In the genomic region with DNA sequence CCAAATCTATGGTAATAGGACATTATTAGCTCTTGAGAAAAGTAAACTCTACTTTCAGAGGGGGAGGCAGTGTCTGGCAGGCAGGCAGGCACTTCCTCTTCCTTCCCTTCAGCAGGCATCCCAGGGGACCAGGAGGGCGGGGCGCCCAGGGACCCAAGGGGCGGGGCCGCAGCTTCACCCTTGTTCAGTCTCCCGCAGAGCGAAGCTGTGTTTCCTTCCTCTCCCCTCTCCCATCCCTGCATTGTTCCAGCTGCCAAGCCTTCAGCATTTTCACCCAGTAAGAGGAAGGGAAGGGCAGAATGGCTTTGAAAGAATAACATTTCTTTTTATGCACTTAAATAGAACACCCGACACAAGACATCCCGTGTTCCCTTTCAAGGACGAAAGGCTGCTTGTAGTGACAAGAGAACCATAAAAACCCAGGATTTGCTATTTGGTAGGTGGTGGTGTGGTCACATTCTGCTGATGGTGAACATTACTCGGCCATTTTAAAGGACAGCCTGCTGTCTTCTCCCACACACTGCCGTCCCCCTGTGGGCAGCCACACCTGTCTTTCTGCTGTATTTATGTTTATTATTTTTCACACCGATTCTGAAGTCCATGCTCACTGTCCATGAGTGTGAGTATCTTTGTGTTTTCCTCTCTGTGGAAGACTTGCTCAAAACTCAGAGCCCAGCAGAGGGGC, we compare ENCODE assay signal across 8 mouse cellular contexts.
A peak's percentile ranks its signal among the peaks of the same experiment; 100 is the strongest.
DNase-seq lines count a peak whose midpoint lies in the region; ATAC-seq lines count a peak whose summit lies in the region.

No protein-coding gene starts in this region.

- intact Hi-C loops in left cerebral cortex, postnatal 10 days (cut with DNase I) = loop anchor here (10.0 kb wide), 1 partner anchor 183 kb away; no protein-coding TSS in a partner anchor

- peak; percentile 84 for DNase-seq in R1 (ENCODE audit: low read depth, low spot score)
- DNase-seq in cerebellum, postnatal 4 days (ENCODE audit: low spot score in 2 of 2) = peak; percentile 32 to 52
- peak; percentile 83 for DNase-seq in gastrocnemius, postnatal 10 days
- DNase-seq in induced T-regulatory cell, adult 2 months (ENCODE audit: low read depth) = peak; percentile 52
- peak; percentile 31 to 90 for DNase-seq in left cerebral cortex, postnatal 10 days (ENCODE audit: extremely low spot score in 1 of 2, low spot score in 2 of 2)
- peak; percentile 40 for DNase-seq in right cerebral cortex, postnatal 25 days
- peak; percentile 68 to 91 for DNase-seq in urinary bladder, postnatal 36 days (ENCODE audit: low spot score in 2 of 2)

- peak; percentile 100 for ATAC-seq in megakaryocyte progenitor cell, adult 5-6 weeks (replicated peaks; ENCODE audit: poor library complexity)

Comparison
In these comparisons a context has a peak if more than half of its experiments do, and no peak if none do; other contexts are left out.
1. Peak in every context shown above with its lines: DNase-seq and ATAC-seq.